8 mouse cellular contexts compared by ENCODE assay signal in genomic region chr17:27057517-27058055, GRCm38 (mm10). TPM values are rescaled to one million over a fixed set of nuclear protein-coding genes. Genes with fewer than 3 reads are reported as not detected.
A peak's percentile ranks its signal among the peaks of the same experiment; 100 is the strongest.
DNase-seq lines count a peak whose midpoint lies in the region; ATAC-seq and TF ChIP-seq lines count a peak whose summit lies in the region.

No protein-coding gene starts in this region.

- peak; percentile 12 for ATAC-seq in activated CD4-positive, CD25-positive, alpha-beta regulatory T cell, adult 4 months
- no peak for ATAC-seq in hindbrain, embryonic 15.5 days (ENCODE audit: low FRiP score, low read depth)

- no peak for DNase-seq in layer of hippocampus, adult 2 months (ENCODE audit: low spot score in 2 of 2)
- no peak for DNase-seq in layer of hippocampus, adult 9-11 months
- no peak for DNase-seq in retina, embryonic 14.5 days (ENCODE audit: low spot score)
- DNase-seq in gastrocnemius, adult 8-10 months (ENCODE audit: low spot score in 2 of 2), result no peak
- no peak for DNase-seq in adipocyte (ENCODE audit: low spot score)

- TF ChIP-seq CTCF in layer of hippocampus, adult 2 months (conservative IDR thresholded peaks at IDR 0.05), result no peak

- WGBS in hindbrain, embryonic 15.5 days, result 2% methylated on average over 24 of the region's 24 CpGs

- no peaks in the 10 kb centered on the region for H3K9me3 ChIP-seq in hindbrain, embryonic 15.5 days

- peak overlapping the region; percentile 82 for H3K4me2 ChIP-seq in hindbrain, embryonic 15.5 days
- H3K4me2 ChIP-seq in myocyte (ENCODE audit: low read depth), result peak overlapping the region; percentile 97

- H3K27ac ChIP-seq in layer of hippocampus, adult 2 months, result no peak overlapping the region; the same call in 1 of the 2 replicates
- H3K27ac ChIP-seq in hindbrain, embryonic 15.5 days (replicated peaks), result no peak overlapping the region

- H3K4me1 ChIP-seq in hindbrain, embryonic 15.5 days (replicated peaks), result peaks cover 22% of the 10 kb centered on the region

- peak overlapping the region; percentile 49 for H3K4me3 ChIP-seq in layer of hippocampus, adult 2 months
- peak overlapping the region; percentile 47 for H3K4me3 ChIP-seq in hindbrain, embryonic 15.5 days
- H3K4me3 ChIP-seq in myocyte, result peak overlapping the region; percentile 42

- peaks cover 56% of the 10 kb centered on the region for H3K27me3 ChIP-seq in hindbrain, embryonic 15.5 days
- H3K27me3 ChIP-seq in myocyte (ENCODE audit: control insufficient read depth, insufficient read depth, insufficient read length), result no peaks in the 10 kb centered on the region

- H3K9ac ChIP-seq in hindbrain, embryonic 15.5 days, result peak overlapping the region; percentile 44

- peak overlapping the region; percentile 58 for H3ac ChIP-seq in myocyte (ENCODE audit: control insufficient read depth, insufficient read length)

- no peak for TF ChIP-seq POLR2A in myocyte (IDR thresholded peaks at IDR 0.05; ENCODE audit: insufficient read length, low read depth)

- H3K36me3 ChIP-seq in hindbrain, embryonic 15.5 days, result no peaks in the 10 kb centered on the region
- no peaks in the 10 kb centered on the region for H3K36me3 ChIP-seq in myocyte (ENCODE audit: control insufficient read depth, insufficient read depth)

- H3K79me2 ChIP-seq in myocyte (ENCODE audit: control insufficient read depth, insufficient read depth), result peaks cover 31% of the 10 kb centered on the region

TF ChIP-seq in myocyte, 11 proteins besides CTCF, POLR2A, EP300 and RAD21:
- TF ChIP-seq REST (IDR thresholded peaks at IDR 0.05; ENCODE audit: insufficient read depth, insufficient read length), result no peak
- TF ChIP-seq SRF (IDR thresholded peaks at IDR 0.05; ENCODE audit: control insufficient read depth, insufficient read length, low read depth), result no peak
- TF ChIP-seq CEBPB (IDR thresholded peaks at IDR 0.05; ENCODE audit: insufficient read depth, poor library complexity, severe bottlenecking), result no peak
- no peak for TF ChIP-seq TCF12 (IDR thresholded peaks at IDR 0.05; ENCODE audit: insufficient read depth, poor library complexity, severe bottlenecking)
- no peak for TF ChIP-seq MYOD1 (IDR thresholded peaks at IDR 0.05; ENCODE audit: control insufficient read depth in 1 of 3, insufficient read length in 2 of 3, low read depth in 2 of 3)
- TF ChIP-seq MYOG (IDR thresholded peaks at IDR 0.05; ENCODE audit: control insufficient read depth in 1 of 3, insufficient read depth in 1 of 3, insufficient read length in 2 of 3, low read depth in 2 of 3), result no peak
- no peak for TF ChIP-seq TCF3 (IDR thresholded peaks at IDR 0.05; ENCODE audit: insufficient read length, low read depth)
- TF ChIP-seq E2F4 (IDR thresholded peaks at IDR 0.05; ENCODE audit: insufficient read depth), result no peak
- TF ChIP-seq MAX (IDR thresholded peaks at IDR 0.05; ENCODE audit: low read depth), result no peak
- no peak for TF ChIP-seq USF1 (IDR thresholded peaks at IDR 0.05; ENCODE audit: low read depth)
- TF ChIP-seq POLR2AphosphoS2 (IDR thresholded peaks at IDR 0.05; ENCODE audit: insufficient read length, low read depth), result no peak

RNA-seq across cellular contexts. Expression of gene Itpr3, which starts 0.5 kb away (rescaled TPM):
- total RNA-seq in layer of hippocampus, adult 2 months (2021), result 1 to 10 TPM; 2.6 to 3.6 TPM
- polyA plus RNA-seq in activated CD4-positive, CD25-positive, alpha-beta regulatory T cell, adult 4 months (2017; shearing (Covaris generic)), result 1 to 10 TPM; 5.8 to 6.4 TPM
- 0.79 and 1.2 TPM in 2 replicates for polyA plus RNA-seq in hindbrain, embryonic 15.5 days (2015; fragmentation: Nextera tagmentation; extraction: Ambion mirVana)
- polyA plus RNA-seq in myocyte (2012; fragmentation: generic; extraction: Trizol), result 22.2 TPM
- total RNA-seq in gastrocnemius, adult 8-10 months (2022), result 1 to 10 TPM; 1.4 to 2.8 (median 2.0) TPM

RNA-seq across cellular contexts. Expression of gene Bak1, which starts 28.8 kb away (rescaled TPM):
- total RNA-seq in layer of hippocampus, adult 2 months (2021), result 10 to 100 TPM; 12.7 to 14.3 TPM
- 10 to 100 TPM in 1 of 2 experiments, 1 to 10 TPM in 1; 9.8 to 17.6 TPM for polyA plus RNA-seq in activated CD4-positive, CD25-positive, alpha-beta regulatory T cell, adult 4 months (2017; shearing (Covaris generic))
- 4.1 and 4.5 TPM in 2 replicates for polyA plus RNA-seq in hindbrain, embryonic 15.5 days (2015; fragmentation: Nextera tagmentation; extraction: Ambion mirVana)
- 113 TPM for polyA plus RNA-seq in myocyte (2012; fragmentation: generic; extraction: Trizol)
- 10 to 100 TPM; 18.8 to 22.3 (median 21.4) TPM for total RNA-seq in gastrocnemius, adult 8-10 months (2022)
